Mouse (Mus musculus): Measurements from ENCODE around the gene Trpv2. TPM values are rescaled to one million over a fixed set of nuclear protein-coding genes. Genes with fewer than 3 reads are reported as not detected.

Trpv2 gene
- total RNA-seq (2015; ENCODE audit: low replicate concordance), result 2.3 and 4.2 TPM in 2 replicates
- total RNA-seq (2017; ENCODE audit: low replicate concordance), result 6.8 and 7.7 TPM in 2 replicates

- ATAC-seq (replicated peaks; ENCODE audit: low FRiP score, poor library complexity, severe bottlenecking), result no peak
These were observed at the start of gene Trpv2 for GRCm38 (mm10) chr11:62573959-62574702. Trpv2 (plus strand) TSS chr11:62574486.

DNA sequence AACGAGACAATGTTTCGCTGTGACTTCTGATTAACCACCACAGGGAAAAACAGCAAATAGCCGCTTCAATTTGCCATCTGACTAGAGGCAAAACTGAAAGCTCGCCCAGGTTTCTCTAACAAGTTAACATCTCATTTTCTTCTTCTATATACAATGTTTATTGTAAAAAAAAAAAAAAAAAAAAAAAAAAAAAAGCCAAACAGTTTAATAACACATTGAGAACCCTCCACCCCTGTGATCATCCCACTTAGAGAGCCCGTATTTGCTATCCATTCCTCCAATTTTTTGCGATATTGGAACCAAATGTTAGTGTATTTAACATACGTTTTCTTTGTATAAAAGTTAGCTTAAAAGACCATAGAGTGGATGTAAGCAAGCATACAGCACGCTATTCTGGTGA is 37.2 kb upstream of the Trpv2 start:
- no peak for ATAC-seq (replicated peaks; ENCODE audit: low FRiP score, poor library complexity, severe bottlenecking)

- no peak for ATAC-seq (replicated peaks; ENCODE audit: low FRiP score, poor library complexity, severe bottlenecking)
These were observed 36.7 kb upstream of the Trpv2 start for GRCm38 (mm10) chr11:62537590-62537989.

GRCm38 (mm10) chr11:62538321-62539088 is 35.8 kb upstream of the Trpv2 start:
- ATAC-seq (replicated peaks; ENCODE audit: low FRiP score, poor library complexity, severe bottlenecking), result peak; percentile 77

DNA sequence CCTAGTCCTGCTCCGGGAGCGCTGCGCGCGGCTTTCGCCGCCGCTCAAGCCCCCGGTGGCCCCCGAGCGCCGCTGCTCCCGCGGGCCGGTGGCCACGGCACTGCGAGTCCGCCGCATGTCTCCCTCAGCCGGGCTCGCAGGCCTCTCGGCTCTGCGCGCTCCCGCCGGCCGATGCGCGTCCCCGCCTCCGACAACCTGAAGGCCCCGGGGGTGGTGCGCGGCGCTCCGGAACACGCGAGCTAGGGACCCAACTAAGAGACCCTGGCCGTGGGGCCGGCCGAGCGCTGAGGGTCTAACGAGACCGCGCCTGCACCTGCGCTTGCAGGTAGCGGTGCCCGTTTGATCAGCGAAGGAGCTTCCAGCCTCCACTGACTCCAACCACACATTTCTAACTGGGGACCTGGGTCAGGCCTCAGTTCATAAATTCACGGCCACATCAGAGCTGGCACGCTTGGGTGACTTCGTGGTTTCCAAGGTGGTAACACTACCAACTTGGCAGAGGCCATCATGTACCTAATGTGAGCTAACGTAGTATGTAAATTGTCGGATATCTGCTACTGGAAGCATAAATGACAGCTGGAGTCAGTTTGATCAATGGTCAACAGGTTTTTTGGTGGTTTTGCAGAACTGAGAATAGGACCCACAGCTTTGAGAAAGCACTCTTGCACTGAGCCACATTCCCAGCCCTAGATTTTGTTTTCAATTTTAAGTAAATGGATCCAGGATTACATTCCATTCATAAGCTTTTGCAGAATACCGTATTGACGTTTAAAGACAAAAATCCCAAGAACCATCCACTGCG is 35.0 kb upstream of the Trpv2 start, which contains the start of gene Cenpv:
Gene Cenpv (minus strand): TSS at position 173 of the 802 bp plus-strand sequence.
- ATAC-seq (replicated peaks; ENCODE audit: low FRiP score, poor library complexity, severe bottlenecking), result peak; percentile 71; the same call in 1 of the 2 replicates

GRCm38 (mm10) chr11:62540167-62540566 is 34.1 kb upstream of the Trpv2 start:
- ATAC-seq (replicated peaks; ENCODE audit: low FRiP score, poor library complexity, severe bottlenecking), result no peak

DNA sequence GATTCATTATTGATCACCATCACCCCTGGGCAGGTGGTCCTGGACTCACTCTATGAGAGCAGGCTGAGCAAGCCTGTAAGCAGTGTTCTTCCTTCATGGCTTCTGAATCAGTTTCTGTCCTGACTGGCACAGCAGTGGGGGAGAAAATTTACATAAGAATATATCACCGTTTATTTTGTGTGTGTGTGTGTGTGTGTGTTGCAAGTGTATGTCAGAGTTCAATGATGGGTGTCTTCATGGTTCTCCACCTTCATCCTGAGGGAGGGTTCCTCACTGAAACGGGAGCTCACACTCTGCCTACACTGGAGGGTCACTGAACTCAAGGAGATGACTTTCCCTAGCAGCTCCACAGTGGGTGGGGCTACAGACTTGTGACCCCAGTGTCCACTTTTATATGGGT is 33.3 kb upstream of the Trpv2 start:
- ATAC-seq (replicated peaks; ENCODE audit: low FRiP score, poor library complexity, severe bottlenecking), result no peak

- ATAC-seq (replicated peaks; ENCODE audit: low FRiP score, poor library complexity, severe bottlenecking), result no peak
These were observed 32.7 kb upstream of the Trpv2 start for GRCm38 (mm10) chr11:62541581-62541980.

DNA sequence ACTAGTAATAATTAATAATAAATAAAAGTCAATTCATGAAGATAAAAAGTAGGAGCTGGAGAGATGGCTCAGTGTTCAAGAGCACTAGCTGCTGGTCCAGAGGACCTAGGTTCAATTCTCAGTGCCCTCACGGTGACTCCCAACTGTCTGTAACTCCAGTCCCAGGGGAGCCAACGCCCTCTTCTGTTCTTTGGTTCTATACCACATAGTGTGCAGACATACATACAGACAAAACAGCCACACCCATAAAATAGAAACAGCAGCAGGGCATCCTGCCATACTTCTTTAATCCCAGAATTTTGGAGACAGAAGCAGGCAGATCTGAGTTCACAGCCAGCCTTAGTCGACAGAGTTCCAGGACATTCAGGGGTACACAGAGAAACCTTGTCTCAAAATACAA is 30.3 kb upstream of the Trpv2 start:
- ATAC-seq (replicated peaks; ENCODE audit: low FRiP score, poor library complexity, severe bottlenecking), result no peak

- ATAC-seq (replicated peaks; ENCODE audit: low FRiP score, poor library complexity, severe bottlenecking), result peak; percentile 68
These were observed 24.5 kb upstream of the Trpv2 start for GRCm38 (mm10) chr11:62549782-62550181.

- ATAC-seq (replicated peaks; ENCODE audit: low FRiP score, poor library complexity, severe bottlenecking), result peak; percentile 73
These were observed 24.0 kb upstream of the Trpv2 start for GRCm38 (mm10) chr11:62550227-62550685.

DNA sequence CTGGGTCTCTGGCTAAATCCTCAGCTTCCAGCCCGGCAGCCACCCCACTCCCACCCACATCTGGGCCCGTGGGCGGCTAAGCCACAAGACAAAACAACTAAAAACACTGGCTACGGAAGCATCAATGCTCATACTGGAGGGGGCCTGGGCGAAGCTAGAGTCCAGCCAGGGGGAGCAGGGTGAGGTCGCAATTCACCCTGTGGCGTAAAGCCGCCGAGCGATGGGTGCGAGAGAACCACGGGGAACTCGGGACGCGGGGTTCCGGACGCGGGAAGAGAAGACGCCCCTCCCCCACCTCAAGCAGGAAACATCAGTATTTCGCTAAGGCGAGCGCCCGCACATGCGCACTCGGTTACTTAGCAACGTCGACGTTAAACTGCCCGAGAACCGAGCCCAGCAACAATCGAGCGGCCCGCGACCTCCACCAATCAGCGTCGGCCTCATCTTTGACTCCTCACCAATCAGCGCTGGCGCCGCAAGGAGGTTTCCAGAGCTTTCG is 23.5 kb upstream of the Trpv2 start, which contains the start of gene Ubb:
Gene Ubb (plus strand): TSS at position 445 of the 499 bp plus-strand sequence.
- ATAC-seq (replicated peaks; ENCODE audit: low FRiP score, poor library complexity, severe bottlenecking), result peak; percentile 81

GRCm38 (mm10) chr11:62551226-62552119 is 22.8 kb upstream of the Trpv2 start:
- ATAC-seq (replicated peaks; ENCODE audit: low FRiP score, poor library complexity, severe bottlenecking), result peak; percentile 52

DNA sequence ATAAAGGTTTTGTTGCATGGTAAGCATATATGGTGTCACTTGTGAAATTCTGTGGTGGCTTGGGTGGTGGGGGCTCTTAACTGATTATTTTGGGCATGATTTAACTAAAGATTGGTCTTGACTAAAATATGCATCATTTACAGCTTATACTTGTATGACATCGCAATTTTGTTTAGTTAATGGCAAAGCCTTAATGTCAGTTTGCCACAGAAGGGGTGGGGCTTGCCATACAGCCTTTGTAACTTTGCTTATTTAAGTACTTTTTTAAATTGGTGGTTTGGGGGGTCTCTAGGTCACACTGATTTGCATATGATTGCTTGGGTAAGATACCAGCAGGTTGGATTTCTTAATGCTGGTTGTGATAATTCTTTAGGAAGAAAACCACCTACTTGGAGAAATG is 21.1 kb upstream of the Trpv2 start:
- ATAC-seq (replicated peaks; ENCODE audit: low FRiP score, poor library complexity, severe bottlenecking), result no peak

- ATAC-seq (replicated peaks; ENCODE audit: low FRiP score, poor library complexity, severe bottlenecking), result no peak
These were observed 20.7 kb upstream of the Trpv2 start for GRCm38 (mm10) chr11:62553633-62554032.

DNA sequence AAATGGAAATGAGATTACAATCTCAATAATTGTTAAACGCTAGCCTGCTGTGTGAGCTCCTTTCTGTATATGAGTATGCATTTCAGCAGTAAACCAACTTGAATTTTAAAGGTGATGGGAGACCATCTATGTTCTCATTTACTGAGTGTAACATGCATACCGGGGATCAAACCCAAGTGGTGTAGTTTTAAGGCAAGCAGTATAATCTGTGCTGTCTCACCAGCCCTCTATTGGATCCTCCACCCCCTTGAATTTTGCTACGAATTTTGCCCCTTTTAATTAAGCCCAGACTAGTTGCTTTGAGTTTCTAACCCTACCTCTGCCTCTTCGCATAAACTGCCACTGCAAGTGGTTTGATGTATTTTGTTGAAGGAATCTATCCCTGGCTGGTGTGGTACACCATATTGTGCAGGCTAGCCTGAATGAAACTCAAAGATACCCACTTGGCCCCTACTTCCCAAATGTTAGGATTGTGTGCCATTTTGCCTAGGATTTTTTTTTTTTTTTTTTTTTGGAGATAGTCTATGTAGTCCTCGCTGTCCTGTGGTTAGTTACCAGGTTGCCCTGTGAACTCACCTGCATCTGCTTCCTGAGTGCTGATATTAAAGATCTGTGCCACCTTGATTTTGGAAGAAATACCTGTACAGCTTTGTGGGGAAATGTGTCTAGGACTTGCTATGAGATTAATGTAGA is 20.0 kb upstream of the Trpv2 start:
- no peak for ATAC-seq (replicated peaks; ENCODE audit: low FRiP score, poor library complexity, severe bottlenecking)

GRCm38 (mm10) chr11:62554934-62555517 is 19.3 kb upstream of the Trpv2 start:
- no peak for ATAC-seq (replicated peaks; ENCODE audit: low FRiP score, poor library complexity, severe bottlenecking)

DNA sequence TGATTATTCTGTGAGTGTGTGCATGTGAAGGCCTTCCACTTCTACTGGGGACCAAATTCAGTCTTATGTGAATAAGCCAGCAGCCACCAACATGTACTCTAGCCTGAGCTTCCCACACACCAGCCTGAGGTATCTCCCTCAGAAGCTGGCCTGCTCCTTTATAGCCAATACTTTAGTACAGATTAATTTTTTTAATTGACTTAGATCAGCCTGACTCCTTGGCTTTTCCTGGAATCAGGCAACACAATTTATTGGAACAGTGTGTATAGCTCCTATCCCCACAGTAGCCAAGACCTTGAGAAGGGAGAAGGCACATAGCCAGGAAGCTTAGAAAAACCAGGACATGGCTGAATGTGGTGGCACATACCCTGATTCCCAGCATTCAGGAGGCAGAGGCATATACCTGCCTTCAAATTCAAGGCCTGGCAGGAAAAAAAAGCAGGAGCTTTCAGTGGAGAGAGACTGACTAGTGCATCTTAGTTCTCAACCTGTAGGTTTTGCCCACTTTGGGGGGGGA is 18.3 kb upstream of the Trpv2 start:
- no peak for ATAC-seq (replicated peaks; ENCODE audit: low FRiP score, poor library complexity, severe bottlenecking)

Measured in erythroblast, adult 5-6 weeks (primary cell).